Mouse (Mus musculus) hindbrain, postnatal 0 days (tissue): ENCODE data around the gene Nfkbie. TPM values are rescaled to one million over a fixed set of nuclear protein-coding genes. Genes with fewer than 3 reads are reported as not detected.

Experiments used
- ATAC-seq: fragments of 200-750 bp; cut with Nextera tagmentation; 2 replicates; pipeline ENCODE4 v1.8.0; 2017; ENCODE audit warnings: mild to moderate bottlenecking, moderate TSS enrichment, moderate library complexity
- DNase-seq: peaks from one replicate; pipeline ENCODE4 v3.0.0-alpha.2; 2015; ENCODE audit warnings: low spot score
- H3K27ac ChIP-seq: fragments of 300-500 bp; sonication (generic); 2 replicates; pipeline ENCODE4 v1.5.1; 2014; ENCODE audit warnings: mild to moderate bottlenecking
- H3K27me3 ChIP-seq: fragments of 300-500 bp; sonication (generic); 2 replicates; pipeline ENCODE4 v1.6.1; 2014; ENCODE audit warnings: low read length, mixed read lengths; ENCODE audit not compliant: insufficient read depth
- H3K36me3 ChIP-seq: fragments of 300-500 bp; sonication (generic); 2 replicates; pipeline ENCODE4 v1.6.1; 2014; ENCODE audit warnings: low read length, mixed read lengths; ENCODE audit not compliant: insufficient read depth
- H3K4me1 ChIP-seq: fragments of 300-500 bp; sonication (generic); 2 replicates; pipeline ENCODE4 v1.6.1; 2014; ENCODE audit warnings: antibody characterized with exemption, low read length, mixed read lengths; ENCODE audit not compliant: insufficient read depth
- H3K4me2 ChIP-seq: fragments of 300-500 bp; sonication (generic); 2 replicates; pipeline ENCODE4 v1.6.1; 2014; ENCODE audit warnings: low read depth, mild to moderate bottlenecking, low read length, moderate library complexity, mixed read lengths
- H3K4me3 ChIP-seq: fragments of 300-500 bp; sonication (generic); 2 replicates; pipeline ENCODE4 v1.5.1; 2014; ENCODE audit warnings: low read length
- H3K9ac ChIP-seq: fragments of 300-500 bp; sonication (generic); replicated peaks from 2 replicates; pipeline ENCODE4 v1.6.1; 2014; ENCODE audit warnings: mild to moderate bottlenecking, low read length, moderate library complexity, mixed read lengths
- H3K9me3 ChIP-seq: fragments of 300-500 bp; sonication (generic); 2 replicates; pipeline ENCODE4 v1.6.1; 2016; ENCODE audit warnings: low read length, mixed read lengths
- CTCF ChIP-seq: IDR thresholded peaks from 2 replicates; pipeline ENCODE4 v1.5.1; 2016; ENCODE audit warnings: antibody characterized with exemption, control low read depth, low read depth
- WGBS: fragments of 180-500 bp; shearing (Covaris S2); extraction: QIAGEN DNeasy Blood & Tissue Kit; methylation state at CpG from one replicate; pipeline ENCODE4 v1.1.7; 2014; 5-methylcytosine and 5-hydroxymethylcytosine counted together
- polyA plus RNA-seq: library from polyadenylated mRNA; unstranded; fragments of >200 nt; fragmentation: Nextera tagmentation; extraction: Ambion mirVana; gene quantifications from 2 replicates; pipeline ENCODE4 v1.2.1, GENCODE M21; 2015
- total RNA-seq: library from RNA; depleted of rRNA; stranded (reverse); fragments of >200 nt; gene quantifications from 2 replicates; pipeline ENCODE4 v1.2.3, GENCODE M21; 2014; rRNA removed

The Nfkbie gene
- total RNA-seq (7.7 and 9.2 TPM in 2 replicates), polyA plus RNA-seq (5.2 and 6.0 TPM in 2 replicates)

- Histone ChIP-seq H3K4me1 (0 out of 2 replicates have a peak, but pooled peaks cover 4% of the 10 kb centered on the region), H3K27ac (no peak within 1 kb of the TSS; the same call in 1 of the 2 replicates), H3K36me3 (no peaks in the 10 kb centered on the region), H3K9me3 (no peaks in the 10 kb centered on the region), H3K4me2 (peak within 1 kb of the TSS; percentile 98), H3K4me3 (peak within 1 kb of the TSS; percentile 65), H3K27me3 (no peaks in the 10 kb centered on the region), H3K9ac (peak within 1 kb of the TSS; percentile 62)
- DNase-seq (peak; percentile 93), ATAC-seq (peak; percentile 76)
- TF ChIP-seq CTCF, result no peak
- WGBS, result 1% methylated on average over 45 of the region's 45 CpGs
These were observed at the start of gene Nfkbie for GRCm38 (mm10) chr17:45555452-45556106. Nfkbie (plus strand) TSS chr17:45555703.

GRCm38 (mm10) chr17:45505941-45506465, 49.5 kb upstream of the Nfkbie start:
- H3K4me3 ChIP-seq, result no peak overlapping the region
- H3K27ac ChIP-seq, result no peak overlapping the region
- H3K27me3 ChIP-seq, result no peaks in the 10 kb centered on the region
- DNase-seq (no peak), ATAC-seq (no peak)
- H3K9me3 ChIP-seq, result no peaks in the 10 kb centered on the region
- peaks cover 4% of the 10 kb centered on the region; the same call in 1 of the 2 replicates for H3K4me1 ChIP-seq
- no peak for TF ChIP-seq CTCF
- no peak overlapping the region for H3K4me2 ChIP-seq
- 64% methylated on average over 6 of the region's 6 CpGs for WGBS
- H3K9ac ChIP-seq, result no peak overlapping the region
- H3K36me3 ChIP-seq, result peaks cover 5% of the 10 kb centered on the region; the same call in 1 of the 2 replicates

- Histone ChIP-seq H3K36me3 (peaks cover 5% of the 10 kb centered on the region; the same call in 1 of the 2 replicates), H3K4me1 (peaks cover 4% of the 10 kb centered on the region; the same call in 1 of the 2 replicates), H3K9ac (peak within 1 kb of the TSS; percentile 81), H3K27ac (peak within 1 kb of the TSS; percentile 93), H3K4me2 (peak within 1 kb of the TSS; percentile 56), H3K27me3 (no peaks in the 10 kb centered on the region), H3K9me3 (no peaks in the 10 kb centered on the region), H3K4me3 (peak within 1 kb of the TSS; percentile 84)
- under 1% methylated on average over 42 of the region's 42 CpGs for whole genome bisulfite sequencing
- TF ChIP-seq CTCF, result peak; percentile 92
- ATAC-seq, result peak; percentile 96
- DNase-seq, result peak; percentile 97
These were observed 48.8 kb upstream of the Nfkbie start, which contains the start of gene Aars2 for GRCm38 (mm10) chr17:45506700-45507189. Aars2 (plus strand) TSS chr17:45506841.

GRCm38 (mm10) chr17:45510871-45511270, 44.6 kb upstream of the Nfkbie start:
- Histone ChIP-seq H3K9me3 (no peaks in the 10 kb centered on the region), H3K27me3 (no peaks in the 10 kb centered on the region), H3K36me3 (peaks cover 9% of the 10 kb centered on the region; the same call in 1 of the 2 replicates), H3K4me1 (peaks cover 4% of the 10 kb centered on the region; the same call in 1 of the 2 replicates), H3K27ac (no peak overlapping the region), H3K4me3 (no peak overlapping the region), H3K9ac (no peak overlapping the region), H3K4me2 (no peak overlapping the region)
- DNase-seq, result no peak
- no peak for ATAC-seq
- TF ChIP-seq CTCF, result no peak
- WGBS, result 95% methylated on average over 4 of the region's 4 CpGs

GRCm38 (mm10) chr17:45511757-45512156, 43.7 kb upstream of the Nfkbie start:
- Histone ChIP-seq H3K4me3 (no peak overlapping the region), H3K9ac (no peak overlapping the region), H3K27me3 (no peaks in the 10 kb centered on the region), H3K27ac (no peak overlapping the region), H3K9me3 (no peaks in the 10 kb centered on the region), H3K4me2 (no peak overlapping the region), H3K4me1 (peaks cover 4% of the 10 kb centered on the region; the same call in 1 of the 2 replicates), H3K36me3 (peaks cover 9% of the 10 kb centered on the region; the same call in 1 of the 2 replicates)
- ATAC-seq (no peak), DNase-seq (no peak)
- 93% methylated on average over 4 of the region's 4 CpGs for WGBS
- TF ChIP-seq CTCF, result no peak

GRCm38 (mm10) chr17:45515204-45515726, 40.2 kb upstream of the Nfkbie start:
- no peaks in the 10 kb centered on the region for H3K4me1 ChIP-seq
- no peak for DNase-seq
- no peaks in the 10 kb centered on the region for H3K27me3 ChIP-seq
- H3K4me2 ChIP-seq, result no peak overlapping the region
- no peak for TF ChIP-seq CTCF
- H3K4me3 ChIP-seq, result no peak overlapping the region
- 56% methylated on average over 15 of the region's 15 CpGs for WGBS
- no peak overlapping the region for H3K27ac ChIP-seq
- peaks cover 6% of the 10 kb centered on the region; the same call in 1 of the 2 replicates for H3K36me3 ChIP-seq
- ATAC-seq, result no peak
- no peak overlapping the region for H3K9ac ChIP-seq
- no peaks in the 10 kb centered on the region for H3K9me3 ChIP-seq
